9 mouse cellular contexts compared by ENCODE assay signal in the genomic region with DNA sequence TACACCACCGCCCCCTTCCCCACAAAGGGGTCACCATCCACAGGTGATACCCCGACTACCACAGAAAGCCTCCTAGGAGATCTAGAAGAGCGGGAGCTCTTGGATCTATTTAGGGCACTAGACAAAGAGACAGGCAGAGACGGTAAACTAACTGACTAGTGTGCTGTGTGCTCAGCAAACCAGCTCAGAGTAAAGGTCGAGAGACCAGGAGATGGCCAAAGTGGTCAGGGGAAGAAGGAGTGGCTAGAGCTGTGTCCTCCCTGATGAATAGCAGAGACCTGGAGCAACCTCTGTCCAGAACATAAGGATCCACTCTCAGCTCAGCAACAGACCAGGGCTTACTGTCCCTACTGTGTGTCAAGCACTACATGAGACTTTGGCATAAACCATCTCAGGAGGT. TPM values are rescaled to one million over a fixed set of nuclear protein-coding genes. Genes with fewer than 3 reads are reported as not detected.
DNase-seq lines count a peak whose midpoint lies in the region; ATAC-seq and TF ChIP-seq lines count a peak whose summit lies in the region.
"Had no signal": no experiment of that assay in that cellular context is flagged by ENCODE, and none has a peak within 500 bp of the region (broad histone marks: within the 10 kb centered on the region; RNA-seq: fewer than 3 reads in every experiment).

A gene (plus strand): TSS at position 306 of the 400 bp plus-strand sequence.

- H3K79me3 ChIP-seq in C2C12 (ENCODE audit: low read depth): no peaks in the 10 kb centered on the region

- no peak within 1 kb of the TSS for H3K9ac ChIP-seq in liver, embryonic 11.5 days (ENCODE audit: low read depth, low read length)

- H3K4me3 ChIP-seq in C2C12 (ENCODE audit: insufficient read depth, poor library complexity, severe bottlenecking): no peak within 1 kb of the TSS
- H3K4me3 ChIP-seq in liver, embryonic 11.5 days (ENCODE audit: low read depth, low read length): no peak within 1 kb of the TSS

- TF ChIP-seq CTCF in C2C12 (IDR thresholded peaks at IDR 0.05; ENCODE audit: control insufficient read depth, insufficient read depth, insufficient read length): no peak

- ATAC-seq in liver, embryonic 11.5 days (replicated peaks; ENCODE audit: low FRiP score): no peak
- no peak for ATAC-seq in frontal cortex, adult (ENCODE audit: low TSS enrichment)

- no peak for DNase-seq in frontal cortex, adult 2 months (ENCODE audit: extremely low spot score in 1 of 2, low spot score in 1 of 2)
- no peak for DNase-seq in frontal cortex, postnatal 10 days (ENCODE audit: low spot score in 2 of 2)
- DNase-seq in heart, postnatal 10 days: no peak
- no peak for DNase-seq in liver, embryonic 11.5 days (ENCODE audit: low spot score)
- no peak for DNase-seq in left cerebral cortex, postnatal 10 days (ENCODE audit: extremely low spot score in 1 of 2, low spot score in 2 of 2)
- DNase-seq in gastrocnemius, postnatal 36 days: no peak
- DNase-seq: adrenal gland, postnatal 36 days had no signal

- H3K4me1 ChIP-seq in liver, embryonic 11.5 days (replicated peaks; ENCODE audit: control insufficient read depth, insufficient read depth, low read length): peaks cover 17% of the 10 kb centered on the region

- 67% methylated on average over 5 of the region's 5 CpGs for WGBS in liver, embryonic 11.5 days

- H3K79me2 ChIP-seq in C2C12 (ENCODE audit: control insufficient read depth, insufficient read depth): no peaks in the 10 kb centered on the region

- H3K4me2 ChIP-seq in liver, embryonic 11.5 days: peak within 1 kb of the TSS; percentile 37

- intact Hi-C loops in heart, postnatal 10 days (cut with DNase I): no loop called here
- intact Hi-C loops in left cerebral cortex, postnatal 10 days (cut with DNase I): no loop called here
- intact Hi-C loops in gastrocnemius, postnatal 36 days (cut with DNase I): no loop called here

- H3K27ac ChIP-seq in liver, embryonic 11.5 days (ENCODE audit: low read depth, low read length): peak within 1 kb of the TSS; percentile 70

- H3ac ChIP-seq in C2C12 (ENCODE audit: control insufficient read depth, insufficient read length, low read depth): no peak within 1 kb of the TSS

- H3K9me3 ChIP-seq in liver, embryonic 11.5 days (ENCODE audit: control insufficient read depth, low read length): no peaks in the 10 kb centered on the region

- H3K36me3 ChIP-seq in C2C12 (ENCODE audit: control insufficient read depth, insufficient read depth): no peaks in the 10 kb centered on the region
- H3K36me3 ChIP-seq in liver, embryonic 11.5 days (ENCODE audit: control insufficient read depth, insufficient read depth, low read length): no peaks in the 10 kb centered on the region

- H3K27me3 ChIP-seq in C2C12 (ENCODE audit: control insufficient read depth, insufficient read depth, insufficient read length): no peaks in the 10 kb centered on the region
- H3K27me3 ChIP-seq in liver, embryonic 11.5 days (replicated peaks; ENCODE audit: control insufficient read depth, insufficient read depth, low read length): peaks cover 9% of the 10 kb centered on the region; the same call in 1 of the 2 replicates

TF ChIP-seq in C2C12, 6 proteins besides CTCF, POLR2A, EP300 and RAD21:
- TF ChIP-seq CEBPB (IDR thresholded peaks at IDR 0.05; ENCODE audit: low read depth) (no peak), USF1 (IDR thresholded peaks at IDR 0.05; ENCODE audit: low read depth) (no peak), MYOG (IDR thresholded peaks at IDR 0.05; ENCODE audit: control insufficient read depth, extremely low read depth, insufficient read length) (no peak), MAX (IDR thresholded peaks at IDR 0.05) (no peak), FOSL1 (IDR thresholded peaks at IDR 0.05; ENCODE audit: insufficient read depth, low read length, poor library complexity, severe bottlenecking) (no peak), MYOD1 (IDR thresholded peaks at IDR 0.05; ENCODE audit: control insufficient read depth, insufficient read length, low read depth) (no peak)

RNA-seq across cellular contexts. Expression of the gene that starts here (rescaled TPM):
- 20.5 and 22.1 TPM in 2 replicates for polyA plus RNA-seq in frontal cortex, adult 2 months (2012; rRNA removed)
- 19.3 TPM for polyA plus RNA-seq in C2C12 (2012; fragmentation: generic; extraction: Trizol)
- 10 to 100 TPM; 13.1 to 14.6 TPM for total RNA-seq in heart, postnatal 10 days (2021)
- 49.7 and 54.1 TPM in 2 replicates for polyA plus RNA-seq in liver, embryonic 11.5 days (2014; fragmentation: Nextera tagmentation; extraction: Ambion mirVana)
- 1 to 10 TPM; 5.8 to 6.1 TPM for total RNA-seq in left cerebral cortex, postnatal 10 days (2021)
- 1 to 10 TPM; 1.2 to 1.5 TPM for total RNA-seq in gastrocnemius, postnatal 36 days (2021)
